In genomic region chr7:112743621-112744395, GRCm38 (mm10) we compare ENCODE assay signal across 7 mouse cellular contexts.
DNase-seq lines count a peak whose midpoint lies in the region; ATAC-seq and TF ChIP-seq lines count a peak whose summit lies in the region.

No protein-coding gene starts in this region.

- peak overlapping the region; percentile 75; the same call in 1 of the 2 replicates for H3K27ac ChIP-seq in forebrain, embryonic 13.5 days
- H3K27ac ChIP-seq in hindbrain, embryonic 12.5 days = peak overlapping the region; percentile 70
- peak overlapping the region; percentile 77 for H3K27ac ChIP-seq in limb, embryonic 14.5 days (replicated peaks; ENCODE audit: low read depth, low read length)
- H3K27ac ChIP-seq in neural tube, embryonic 14.5 days (ENCODE audit: low read depth, low read length) = no peak overlapping the region

- TF ChIP-seq POLR2A in limb, embryonic 14.5 days (IDR thresholded peaks at IDR 0.05; ENCODE audit: borderline replicate concordance, extremely low read depth, insufficient read depth, insufficient read length) = no peak

- WGBS in forebrain, embryonic 13.5 days = 3% methylated on average over 11 of the region's 11 CpGs
- WGBS in hindbrain, embryonic 12.5 days = 1% methylated on average over 11 of the region's 11 CpGs
- WGBS in limb, embryonic 14.5 days = 1% methylated on average over 11 of the region's 11 CpGs
- WGBS in neural tube, embryonic 14.5 days = 6% methylated on average over 11 of the region's 11 CpGs

- H3K27me3 ChIP-seq in forebrain, embryonic 13.5 days = no peaks in the 10 kb centered on the region
- no peaks in the 10 kb centered on the region for H3K27me3 ChIP-seq in hindbrain, embryonic 12.5 days
- no peaks in the 10 kb centered on the region for H3K27me3 ChIP-seq in limb, embryonic 14.5 days (ENCODE audit: control insufficient read depth, insufficient read depth, low read length)
- H3K27me3 ChIP-seq in neural tube, embryonic 14.5 days (ENCODE audit: control insufficient read depth, insufficient read depth, low read length) = no peaks in the 10 kb centered on the region

- no peak overlapping the region for H3K4me3 ChIP-seq in forebrain, embryonic 13.5 days
- no peak overlapping the region for H3K4me3 ChIP-seq in hindbrain, embryonic 12.5 days
- H3K4me3 ChIP-seq in limb, embryonic 14.5 days (replicated peaks; ENCODE audit: low read length) = no peak overlapping the region
- no peak overlapping the region for H3K4me3 ChIP-seq in neural tube, embryonic 14.5 days (ENCODE audit: low read depth, low read length)

- DNase-seq in embryo, embryonic 10 days (ENCODE audit: low spot score) = peak; percentile 92
- DNase-seq in limb, embryonic 14.5 days (ENCODE audit: low spot score) = peak; percentile 85
- no peak for DNase-seq in frontal cortex, postnatal 14 days (ENCODE audit: low spot score in 2 of 2)

- peak overlapping the region; percentile 39 for H3K4me2 ChIP-seq in forebrain, embryonic 13.5 days
- peak overlapping the region; percentile 34 for H3K4me2 ChIP-seq in hindbrain, embryonic 12.5 days (replicated peaks)
- peak overlapping the region; percentile 29 for H3K4me2 ChIP-seq in limb, embryonic 14.5 days (replicated peaks; ENCODE audit: low read depth, low read length, severe bottlenecking)
- H3K4me2 ChIP-seq in neural tube, embryonic 14.5 days (ENCODE audit: low read depth, low read length) = no peak overlapping the region

- peak overlapping the region; percentile 22; the same call in 1 of the 2 replicates for H3K9ac ChIP-seq in forebrain, embryonic 13.5 days
- no peak overlapping the region for H3K9ac ChIP-seq in hindbrain, embryonic 12.5 days
- H3K9ac ChIP-seq in limb, embryonic 14.5 days (ENCODE audit: low read depth, low read length, severe bottlenecking) = no peak overlapping the region; the same call in 1 of the 2 replicates
- H3K9ac ChIP-seq in neural tube, embryonic 14.5 days (replicated peaks; ENCODE audit: low read depth, low read length) = no peak overlapping the region

- 0 out of 2 replicates have a peak, but pooled peaks cover 3% of the 10 kb centered on the region for H3K36me3 ChIP-seq in forebrain, embryonic 13.5 days (ENCODE audit: poor library complexity, severe bottlenecking)
- no peaks in the 10 kb centered on the region for H3K36me3 ChIP-seq in hindbrain, embryonic 12.5 days
- no peaks in the 10 kb centered on the region for H3K36me3 ChIP-seq in limb, embryonic 14.5 days (ENCODE audit: control insufficient read depth, insufficient read depth, low read length)
- no peaks in the 10 kb centered on the region for H3K36me3 ChIP-seq in neural tube, embryonic 14.5 days (ENCODE audit: control insufficient read depth, insufficient read depth, low read length)

- ATAC-seq in forebrain, embryonic 13.5 days = peak; percentile 76
- ATAC-seq in hindbrain, embryonic 12.5 days (ENCODE audit: low FRiP score) = peak; percentile 76
- peak; percentile 93 for ATAC-seq in limb, embryonic 14.5 days (ENCODE audit: low FRiP score, low read depth)
- ATAC-seq in neural tube, embryonic 14.5 days (ENCODE audit: low read depth) = 0 out of 2 replicates have a peak, but pooled peaks have one; percentile 69
- no peak for ATAC-seq in megakaryocyte progenitor cell, adult 5-6 weeks (replicated peaks; ENCODE audit: poor library complexity)

- no peaks in the 10 kb centered on the region for H3K9me3 ChIP-seq in forebrain, embryonic 13.5 days (replicated peaks)
- H3K9me3 ChIP-seq in hindbrain, embryonic 12.5 days (replicated peaks) = no peaks in the 10 kb centered on the region
- H3K9me3 ChIP-seq in limb, embryonic 14.5 days (ENCODE audit: control insufficient read depth, low read length) = no peaks in the 10 kb centered on the region
- H3K9me3 ChIP-seq in neural tube, embryonic 14.5 days (ENCODE audit: control insufficient read depth, low read length) = no peaks in the 10 kb centered on the region

- peaks cover 67% of the 10 kb centered on the region for H3K4me1 ChIP-seq in forebrain, embryonic 13.5 days
- H3K4me1 ChIP-seq in hindbrain, embryonic 12.5 days = peaks cover 55% of the 10 kb centered on the region
- H3K4me1 ChIP-seq in limb, embryonic 14.5 days (ENCODE audit: control insufficient read depth, insufficient read depth, low read length) = peaks cover 45% of the 10 kb centered on the region
- H3K4me1 ChIP-seq in neural tube, embryonic 14.5 days (ENCODE audit: control insufficient read depth, insufficient read depth, low read length) = peaks cover 19% of the 10 kb centered on the region

Comparison
In these comparisons a context has a peak if more than half of its experiments do, and no peak if none do; other contexts are left out.
1. DNase-seq: peak in embryo, embryonic 10 days (single experiment) and limb, embryonic 14.5 days (single experiment); none in frontal cortex, postnatal 14 days (0 of 2).